Mouse (Mus musculus) forebrain, embryonic 13.5 days (tissue): ENCODE measurements at regions not wholly inside any gene's neighbourhood (a gene's known extent, or its start where the extent isn't known, plus 50 kb on each side); places are given as distances from the start of the nearest gene placed in this dataset.

Experiments used
- ATAC-seq: fragments of 200-750 bp; cut with Nextera tagmentation; 2 replicates; pipeline ENCODE4 v1.8.0; 2017
- H3K27ac ChIP-seq: fragments of 300-500 bp; sonication (generic); 2 replicates; pipeline ENCODE4 v1.5.1; 2015; ENCODE audit warnings: inconsistent platforms, mild to moderate bottlenecking, moderate library complexity
- H3K27me3 ChIP-seq: fragments of 300-500 bp; sonication (generic); 2 replicates; pipeline ENCODE4 v1.6.1; 2015; ENCODE audit warnings: mild to moderate bottlenecking, inconsistent platforms
- H3K36me3 ChIP-seq: fragments of 300-500 bp; sonication (generic); 2 replicates; pipeline ENCODE4 v1.6.1; 2015; ENCODE audit warnings: mild to moderate bottlenecking, inconsistent platforms; ENCODE audit not compliant: poor library complexity, severe bottlenecking
- H3K4me1 ChIP-seq: fragments of 300-500 bp; sonication (generic); 2 replicates; pipeline ENCODE4 v1.6.1; 2015; ENCODE audit warnings: inconsistent platforms
- H3K4me2 ChIP-seq: fragments of 300-500 bp; sonication (generic); 2 replicates; pipeline ENCODE4 v1.6.1; 2015; ENCODE audit warnings: inconsistent platforms, mild to moderate bottlenecking, moderate library complexity
- H3K4me3 ChIP-seq: fragments of 300-500 bp; sonication (generic); 2 replicates; pipeline ENCODE4 v1.5.1; 2015; ENCODE audit warnings: mild to moderate bottlenecking, inconsistent platforms
- H3K9ac ChIP-seq: fragments of 300-500 bp; sonication (generic); 2 replicates; pipeline ENCODE4 v1.6.1; 2015; ENCODE audit warnings: mild to moderate bottlenecking, inconsistent platforms
- H3K9me3 ChIP-seq: fragments of 300-500 bp; sonication (generic); replicated peaks from 2 replicates; pipeline ENCODE4 v1.6.1; 2016; ENCODE audit warnings: inconsistent platforms
- WGBS: fragments of 180-500 bp; shearing (Covaris S2); methylation state at CpG from one replicate; pipeline ENCODE4 v1.1.7; 2015; 5-methylcytosine and 5-hydroxymethylcytosine counted together

- H3K27me3 ChIP-seq: no peaks in the 10 kb centered on the region
- no peaks in the 10 kb centered on the region for H3K4me1 ChIP-seq
- H3K27ac ChIP-seq: no peak overlapping the region
- 45% methylated on average over 5 of the region's 5 CpGs for WGBS
- ATAC-seq: no peak
- H3K4me3 ChIP-seq: no peak overlapping the region
- no peaks in the 10 kb centered on the region for H3K9me3 ChIP-seq
- no peak overlapping the region for H3K4me2 ChIP-seq
- H3K36me3 ChIP-seq: no peaks in the 10 kb centered on the region
- no peak overlapping the region for H3K9ac ChIP-seq
Measured at GRCm38 (mm10) chr13:118603474-118603873, 66.1 kb upstream of the Fgf10 start.

- Histone ChIP-seq H3K36me3 (no peaks in the 10 kb centered on the region), H3K9ac (no peak overlapping the region), H3K27me3 (no peaks in the 10 kb centered on the region), H3K4me1 (no peaks in the 10 kb centered on the region), H3K27ac (no peak overlapping the region), H3K9me3 (no peaks in the 10 kb centered on the region), H3K4me2 (no peak overlapping the region), H3K4me3 (no peak overlapping the region)
- ATAC-seq: no peak
- 67% methylated on average over 5 of the region's 5 CpGs for WGBS
Measured at GRCm38 (mm10) chr13:118596856-118597255, 72.7 kb upstream of the Fgf10 start.

- Histone ChIP-seq H3K9ac (no peak overlapping the region), H3K36me3 (no peaks in the 10 kb centered on the region), H3K27me3 (no peaks in the 10 kb centered on the region), H3K4me3 (no peak overlapping the region), H3K27ac (no peak overlapping the region), H3K4me2 (no peak overlapping the region), H3K9me3 (no peaks in the 10 kb centered on the region), H3K4me1 (no peaks in the 10 kb centered on the region)
- ATAC-seq: no peak
- WGBS: 33% methylated on average over 6 of the region's 6 CpGs
Measured at GRCm38 (mm10) chr13:118596218-118596795, 73.3 kb upstream of the Fgf10 start.

GRCm38 (mm10) chr13:118592074-118592473 lies 77.5 kb upstream of the Fgf10 start:
- Histone ChIP-seq H3K9ac (no peak overlapping the region), H3K27me3 (no peaks in the 10 kb centered on the region), H3K4me1 (no peaks in the 10 kb centered on the region), H3K9me3 (no peaks in the 10 kb centered on the region), H3K4me2 (no peak overlapping the region), H3K27ac (no peak overlapping the region), H3K36me3 (no peaks in the 10 kb centered on the region), H3K4me3 (no peak overlapping the region)
- WGBS: 91% methylated on average over 4 of the region's 4 CpGs
- ATAC-seq: no peak

GRCm38 (mm10) chr13:118572555-118572954 lies 97.0 kb upstream of the Fgf10 start:
- 0 out of 2 replicates have a peak, but pooled peaks have one; percentile 30 for ATAC-seq
- Histone ChIP-seq H3K4me1 (no peaks in the 10 kb centered on the region), H3K27me3 (peaks cover 15% of the 10 kb centered on the region; the same call in 1 of the 2 replicates), H3K36me3 (no peaks in the 10 kb centered on the region), H3K9ac (no peak overlapping the region), H3K27ac (no peak overlapping the region), H3K4me2 (no peak overlapping the region), H3K4me3 (no peak overlapping the region), H3K9me3 (no peaks in the 10 kb centered on the region)
- whole genome bisulfite sequencing: 3% methylated on average over 1 of the region's 1 CpGs

GRCm38 (mm10) chr13:118565219-118565833 lies 104.3 kb upstream of the Fgf10 start:
- Histone ChIP-seq H3K4me1 (no peaks in the 10 kb centered on the region), H3K36me3 (no peaks in the 10 kb centered on the region), H3K9me3 (no peaks in the 10 kb centered on the region), H3K4me3 (no peak overlapping the region), H3K27ac (no peak overlapping the region), H3K27me3 (peaks cover 6% of the 10 kb centered on the region; the same call in 1 of the 2 replicates), H3K4me2 (no peak overlapping the region), H3K9ac (no peak overlapping the region)
- no peak for ATAC-seq

GRCm38 (mm10) chr13:118558966-118559365 lies 110.6 kb upstream of the Fgf10 start:
- Histone ChIP-seq H3K36me3 (no peaks in the 10 kb centered on the region), H3K4me2 (no peak overlapping the region), H3K4me3 (no peak overlapping the region), H3K9me3 (no peaks in the 10 kb centered on the region), H3K4me1 (no peaks in the 10 kb centered on the region), H3K27me3 (no peaks in the 10 kb centered on the region), H3K27ac (no peak overlapping the region), H3K9ac (no peak overlapping the region)
- ATAC-seq: no peak
- WGBS: 94% methylated on average over 2 of the region's 2 CpGs

- H3K4me2 ChIP-seq: no peak overlapping the region
- 87% methylated on average over 2 of the region's 2 CpGs for WGBS
- no peak for ATAC-seq
- H3K9me3 ChIP-seq: no peaks in the 10 kb centered on the region
- H3K27me3 ChIP-seq: no peaks in the 10 kb centered on the region
- H3K4me1 ChIP-seq: no peaks in the 10 kb centered on the region
- H3K9ac ChIP-seq: no peak overlapping the region
- H3K27ac ChIP-seq: no peak overlapping the region
- H3K36me3 ChIP-seq: no peaks in the 10 kb centered on the region
- no peak overlapping the region for H3K4me3 ChIP-seq
Measured at GRCm38 (mm10) chr13:118552029-118552428, 117.6 kb upstream of the Fgf10 start.

GRCm38 (mm10) chr13:118538742-118539141 lies 130.8 kb upstream of the Fgf10 start:
- H3K27me3 ChIP-seq: no peaks in the 10 kb centered on the region
- H3K36me3 ChIP-seq: no peaks in the 10 kb centered on the region
- H3K4me2 ChIP-seq: no peak overlapping the region
- 72% methylated on average over 2 of the region's 2 CpGs for whole genome bisulfite sequencing
- H3K9me3 ChIP-seq: no peaks in the 10 kb centered on the region
- H3K4me3 ChIP-seq: no peak overlapping the region
- no peak overlapping the region for H3K27ac ChIP-seq
- H3K4me1 ChIP-seq: no peaks in the 10 kb centered on the region
- no peak for ATAC-seq
- H3K9ac ChIP-seq: no peak overlapping the region

- H3K27me3 ChIP-seq: no peaks in the 10 kb centered on the region
- no peak overlapping the region for H3K4me2 ChIP-seq
- H3K4me1 ChIP-seq: no peaks in the 10 kb centered on the region
- no peak overlapping the region for H3K9ac ChIP-seq
- ATAC-seq: no peak
- no peaks in the 10 kb centered on the region for H3K36me3 ChIP-seq
- 88% methylated on average over 2 of the region's 2 CpGs for WGBS
- no peaks in the 10 kb centered on the region for H3K9me3 ChIP-seq
- H3K27ac ChIP-seq: no peak overlapping the region
- H3K4me3 ChIP-seq: no peak overlapping the region
Measured at GRCm38 (mm10) chr13:118513961-118514360, 126.9 kb upstream of the Mrps30 start.

GRCm38 (mm10) chr13:118506136-118506535 lies 119.1 kb upstream of the Mrps30 start:
- Histone ChIP-seq H3K4me1 (no peaks in the 10 kb centered on the region), H3K9ac (no peak overlapping the region), H3K27ac (no peak overlapping the region), H3K36me3 (no peaks in the 10 kb centered on the region), H3K4me2 (no peak overlapping the region), H3K27me3 (no peaks in the 10 kb centered on the region), H3K9me3 (no peaks in the 10 kb centered on the region), H3K4me3 (no peak overlapping the region)
- ATAC-seq: no peak
- WGBS: 90% methylated on average over 4 of the region's 4 CpGs

GRCm38 (mm10) chr13:118490610-118491009 lies 103.6 kb upstream of the Mrps30 start:
- Histone ChIP-seq H3K4me1 (no peaks in the 10 kb centered on the region), H3K4me3 (no peak overlapping the region), H3K9ac (no peak overlapping the region), H3K9me3 (no peaks in the 10 kb centered on the region), H3K36me3 (no peaks in the 10 kb centered on the region), H3K27me3 (no peaks in the 10 kb centered on the region), H3K27ac (no peak overlapping the region), H3K4me2 (no peak overlapping the region)
- ATAC-seq: no peak
- 75% methylated on average over 3 of the region's 3 CpGs for WGBS

- Histone ChIP-seq H3K9me3 (no peaks in the 10 kb centered on the region; the same call in 1 of the 2 replicates), H3K36me3 (no peaks in the 10 kb centered on the region), H3K4me2 (no peak overlapping the region), H3K27ac (no peak overlapping the region), H3K4me1 (no peaks in the 10 kb centered on the region), H3K9ac (no peak overlapping the region), H3K4me3 (no peak overlapping the region), H3K27me3 (no peaks in the 10 kb centered on the region)
- 80% methylated on average over 8 of the region's 8 CpGs for WGBS
- ATAC-seq: no peak
Measured at GRCm38 (mm10) chr13:118483031-118483430, 96.0 kb upstream of the Mrps30 start.
